Mouse (Mus musculus) CD8-positive naive resting alpha-beta T cell, adult 2 months (primary cell): ENCODE data around the gene Gipc3.

Experiments
- DNase-seq, 2 experiments: peaks; one replicate each; pipeline ENCODE4 v3.0.0; 2022; ENCODE audit warnings: low read depth in 2 of 2, low spot score in 2 of 2

Gipc3 gene

DNA sequence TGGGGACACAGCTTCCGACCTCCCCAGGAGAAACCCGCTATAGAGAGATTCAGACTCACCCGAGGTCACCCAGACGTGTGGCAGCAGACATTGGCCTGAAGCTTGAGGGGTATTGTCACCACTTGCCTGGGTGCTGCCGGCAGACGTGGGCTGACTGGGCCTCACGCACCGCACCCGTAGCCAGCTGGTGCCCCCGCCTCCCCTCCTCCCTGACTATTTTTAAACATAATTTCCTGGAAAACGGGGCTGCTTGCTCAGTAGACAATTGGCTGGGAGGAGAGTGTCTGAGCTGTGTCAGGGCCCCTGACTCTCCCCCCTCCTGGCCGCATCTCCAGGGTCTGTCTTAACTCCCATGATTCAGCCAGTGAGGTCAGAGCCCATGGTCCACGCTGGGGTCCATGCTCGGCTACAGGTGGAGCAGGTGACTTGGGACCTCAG is 40.3 kb downstream of the Gipc3 start:
- no peak for DNase-seq

GRCm38 (mm10) chr10:81302288-81302687 is 40.8 kb downstream of the Gipc3 start:
- DNase-seq, result no peak

DNA sequence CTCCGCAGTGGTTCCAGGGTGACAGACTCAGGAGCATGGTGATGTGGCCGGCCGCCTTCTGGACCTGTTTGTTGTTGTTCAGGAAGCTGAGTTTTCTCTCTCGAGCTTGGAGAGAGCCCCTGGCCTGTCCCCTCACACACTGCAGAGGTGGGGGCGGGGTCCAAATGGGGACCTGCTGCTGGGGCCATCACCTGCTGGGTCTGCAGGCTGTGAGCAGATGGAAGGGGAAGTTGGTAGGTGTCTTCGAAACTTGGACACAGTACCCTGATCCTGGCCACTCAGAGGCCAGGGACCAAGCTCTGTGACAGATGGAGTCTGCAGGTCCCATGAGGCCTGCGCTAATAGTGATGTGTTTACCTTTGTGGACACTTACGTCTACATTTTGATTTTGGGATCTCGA is 41.7 kb downstream of the Gipc3 start:
- no peak for DNase-seq

DNA sequence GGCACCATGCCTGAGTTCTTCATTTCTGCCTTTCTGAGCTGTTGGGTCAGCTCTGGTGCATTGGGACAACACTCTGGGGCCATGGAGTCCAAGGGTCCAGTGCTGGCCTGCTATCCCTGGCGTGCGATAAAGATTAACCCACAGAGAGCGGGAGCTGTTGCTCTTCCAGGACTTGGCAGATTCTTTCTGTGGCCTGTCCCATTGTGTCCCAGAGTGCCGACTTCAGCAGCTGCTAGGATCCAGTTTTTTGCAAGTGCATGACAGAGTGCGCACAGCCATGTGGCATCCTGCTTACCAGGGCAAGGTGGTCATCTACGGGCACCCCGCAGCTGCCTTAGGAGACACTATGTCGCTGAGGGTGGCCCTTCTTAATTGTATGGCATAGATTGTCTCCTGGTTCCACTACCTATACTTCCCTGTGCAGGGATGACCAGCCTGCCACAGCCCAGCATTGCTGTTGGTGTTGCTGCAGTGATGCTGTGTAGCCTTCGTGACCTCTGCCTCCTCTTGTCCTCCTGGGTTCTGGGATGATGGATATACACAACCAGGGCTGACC is 42.6 kb downstream of the Gipc3 start:
- DNase-seq, result no peak

- no peak for DNase-seq
Observed at GRCm38 (mm10) chr10:81299585-81300351, 43.3 kb downstream of the Gipc3 start.

DNA sequence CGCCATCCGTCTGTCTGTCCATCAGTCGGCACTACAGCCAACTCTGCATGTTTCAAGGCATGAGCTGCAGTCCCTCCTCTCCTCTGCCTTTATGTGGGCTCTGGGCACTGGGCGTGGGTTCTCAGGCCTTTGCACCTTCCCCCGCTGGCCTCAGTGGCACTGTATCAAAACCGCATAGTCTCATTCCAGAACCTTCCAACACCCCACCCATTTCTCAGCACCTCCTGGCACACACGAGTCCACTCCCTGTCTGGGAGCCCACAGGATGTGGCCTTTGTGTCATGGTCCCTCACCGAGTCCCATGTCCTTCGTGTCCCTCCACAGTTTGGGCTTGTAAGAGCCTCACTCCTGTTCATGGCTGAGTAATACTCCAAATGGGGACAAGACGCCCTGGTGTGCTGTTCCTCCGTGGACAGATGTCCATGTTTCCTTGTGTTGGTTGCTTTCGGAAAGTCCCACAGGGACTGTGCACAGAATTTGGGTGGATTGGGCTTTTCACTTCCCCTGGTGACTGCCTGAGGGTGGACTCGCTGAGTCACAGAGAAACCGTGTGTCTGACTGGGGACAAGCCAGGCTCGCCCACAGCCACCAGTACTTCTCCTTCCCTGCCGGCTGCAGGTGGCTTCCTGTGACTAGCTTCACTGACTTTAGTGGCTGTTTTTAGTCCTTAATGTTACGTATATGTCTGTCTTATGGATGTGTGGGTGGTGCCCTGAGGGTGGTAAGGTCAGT is 44.5 kb downstream of the Gipc3 start:
- DNase-seq, result peak in 1 of 2 experiments; percentile 42

DNA sequence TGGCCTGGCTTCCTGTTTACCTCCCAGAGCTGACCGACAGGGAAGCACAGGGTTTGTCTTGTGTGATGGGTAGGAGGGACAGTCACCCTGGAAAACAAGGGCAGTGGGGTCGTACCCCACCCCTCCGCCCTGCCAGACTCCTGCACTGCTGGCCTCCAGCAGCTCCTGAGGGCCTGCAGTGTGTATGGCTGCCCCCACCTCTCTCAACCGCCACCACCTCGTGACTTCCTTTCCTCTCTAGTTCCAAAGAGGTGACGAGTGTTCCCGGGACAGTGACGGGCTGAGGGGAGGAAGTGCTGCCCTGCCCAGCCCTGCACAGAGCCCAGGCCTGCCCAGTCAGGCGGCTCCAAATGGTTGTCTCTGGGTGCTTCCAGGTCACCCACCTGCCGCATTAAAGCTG is 45.2 kb downstream of the Gipc3 start:
- peak; percentile 56 to 64 for DNase-seq

GRCm38 (mm10) chr10:81297246-81297645 is 45.8 kb downstream of the Gipc3 start:
- DNase-seq, result no peak

GRCm38 (mm10) chr10:81295185-81295584 is 47.9 kb downstream of the Gipc3 start:
- DNase-seq, result no peak

- DNase-seq, result no peak
Observed at GRCm38 (mm10) chr10:81294442-81294841, 48.6 kb downstream of the Gipc3 start.

DNA sequence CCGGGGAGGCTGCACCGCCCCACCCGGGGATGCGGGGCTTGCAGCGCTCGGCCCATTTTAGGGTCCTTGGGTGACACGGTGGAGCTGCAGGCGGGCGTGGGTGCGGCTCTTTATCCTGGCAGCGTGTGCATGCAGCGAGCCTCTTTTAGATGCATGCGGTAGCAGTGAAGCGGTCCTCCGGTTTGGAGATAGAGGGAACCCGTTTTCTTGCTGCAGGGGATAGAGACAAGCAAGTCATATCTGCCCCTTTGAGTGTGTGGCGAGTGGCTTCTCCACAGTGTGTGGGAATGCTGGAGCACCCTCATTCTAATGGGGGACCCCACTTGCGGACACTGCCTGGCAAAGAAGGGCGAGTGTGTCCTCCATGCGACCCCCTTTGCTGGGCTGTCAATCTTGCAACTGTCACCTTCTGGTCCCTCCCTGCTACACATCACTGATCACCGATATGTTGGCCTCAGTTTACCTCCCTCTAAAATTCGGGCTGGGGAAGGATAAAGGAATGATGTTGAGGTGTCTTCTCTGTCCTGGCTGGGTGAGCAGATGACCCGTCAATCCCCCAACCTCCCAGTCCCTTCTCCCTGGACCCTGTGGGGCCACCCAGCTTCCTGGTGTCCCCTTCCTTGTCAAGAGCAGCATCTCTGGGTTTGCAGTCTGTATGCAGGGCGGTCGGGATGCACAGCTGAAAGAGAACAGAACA is 49.6 kb downstream of the Gipc3 start:
- DNase-seq, result no peak

DNA sequence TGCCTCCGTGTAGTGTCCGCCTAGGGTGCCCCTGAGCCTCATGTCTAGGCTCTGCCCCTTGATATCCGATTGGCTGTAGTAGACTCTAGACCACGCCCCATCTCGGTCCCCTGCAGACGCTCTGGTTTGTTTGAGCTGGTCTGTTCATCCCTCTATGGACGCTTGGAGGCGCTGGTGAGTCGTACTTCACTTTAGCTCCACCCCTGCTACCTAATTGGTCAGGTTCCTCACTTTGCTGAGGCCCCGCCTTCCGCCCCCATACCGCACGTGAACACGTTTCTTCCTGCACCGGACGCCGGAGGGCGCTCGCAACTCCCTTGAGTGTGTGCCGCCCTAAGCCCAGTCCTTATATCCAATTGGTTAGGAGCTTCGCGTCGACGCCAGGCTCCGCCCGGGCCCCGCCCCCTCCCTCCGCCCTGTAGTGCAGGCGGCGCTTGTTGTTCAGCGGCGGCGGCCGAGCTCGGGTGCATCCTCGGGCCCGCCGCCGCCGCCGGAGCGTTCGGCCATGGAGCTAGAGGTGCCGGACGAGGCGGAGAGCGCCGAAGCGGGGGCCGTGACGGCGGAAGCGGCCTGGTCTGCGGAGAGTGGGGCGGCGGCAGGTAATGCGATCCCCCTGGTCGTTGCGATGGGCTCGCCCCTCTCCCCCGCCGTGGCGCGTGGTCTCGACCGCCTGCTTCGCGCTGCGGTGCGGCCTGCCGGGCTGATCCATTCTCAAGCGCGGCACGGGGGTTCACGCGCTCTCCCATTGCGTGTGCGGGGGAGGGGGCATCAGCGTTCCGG is 50.3 kb downstream of the Gipc3 start, which contains the start of gene Pip5k1c:
Pip5k1c (plus strand) TSS at position 410 of the 780 bp plus-strand sequence.
- peak; percentile 99 for DNase-seq

- no peak for DNase-seq
Observed at GRCm38 (mm10) chr10:81291511-81292104, 51.5 kb downstream of the Gipc3 start, which contains the start of gene Tjp3. Gene Tjp3 (minus strand): TSS chr10:81291581.

GRCm38 (mm10) chr10:81290698-81291460 is 52.2 kb downstream of the Gipc3 start:
- no peak for DNase-seq

GRCm38 (mm10) chr10:81289811-81290210 is 53.3 kb downstream of the Gipc3 start:
- DNase-seq, result no peak

- DNase-seq, result peak; percentile 57 to 60
Observed at GRCm38 (mm10) chr10:81289278-81289677, 53.8 kb downstream of the Gipc3 start.

- DNase-seq, result peak in 1 of 2 experiments; percentile 47
Observed at GRCm38 (mm10) chr10:81288601-81289000, 54.5 kb downstream of the Gipc3 start.

GRCm38 (mm10) chr10:81287513-81288157 is 55.4 kb downstream of the Gipc3 start:
- DNase-seq, result peak; percentile 71 to 79

DNA sequence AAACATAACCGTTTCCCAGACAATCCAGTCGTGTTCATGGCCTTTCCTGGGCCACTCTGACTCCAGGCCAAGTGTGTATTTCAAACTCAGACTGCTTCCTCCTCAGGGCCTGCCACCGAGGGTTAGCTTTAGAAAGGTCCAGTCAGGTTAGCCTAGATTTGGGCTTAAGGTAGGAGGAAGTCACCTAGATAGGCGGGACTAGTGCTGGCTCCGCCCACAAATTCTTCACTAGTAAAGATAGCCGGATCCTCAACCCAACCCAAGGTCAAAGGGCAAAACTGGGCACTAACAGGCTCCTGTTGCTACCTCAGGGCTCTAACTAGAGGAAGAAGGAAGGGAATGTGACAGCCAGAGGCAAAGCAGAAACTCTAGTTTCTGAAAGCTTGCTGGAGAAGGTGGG is 56.5 kb downstream of the Gipc3 start:
- no peak for DNase-seq
